Mouse (Mus musculus): ENCODE data around the gene Cdc42ep1. TPM values are rescaled to one million over a fixed set of nuclear protein-coding genes. Genes with fewer than 3 reads are reported as not detected.
"Not testable (repeated sequence)": the region's sequence is repeated elsewhere in the genome, so short reads cannot be mapped to it uniquely, and the experiment has no call there.

Gene Cdc42ep1
- polyA plus RNA-seq, 1 experiment from 2014 or later, result 17.6 TPM

- Histone ChIP-seq H3K27me3 (replicated peaks) (no peaks in the 10 kb centered on the region), H3K4me1 (peaks cover 17% of the 10 kb centered on the region), H3K9ac (0 out of 2 replicates have a peak overlapping the region, but pooled peaks have one; percentile 33), H3K36me3 (no peaks in the 10 kb centered on the region), H3K4me3 (no peak overlapping the region), H3K9me3 (no peaks in the 10 kb centered on the region), H3K27ac (no peak overlapping the region), H3K4me2 (replicated peaks) (no peak overlapping the region)
- 84% methylated on average over 8 of the region's 8 CpGs for WGBS
- no peak for ATAC-seq (ENCODE audit: low FRiP score, low read depth)
These were observed 32.6 kb downstream of the Cdc42ep1 start for GRCm38 (mm10) chr15:78874989-78875388.

GRCm38 (mm10) chr15:78875537-78875936 is 33.1 kb downstream of the Cdc42ep1 start:
- H3K4me3 ChIP-seq, result no peak overlapping the region
- WGBS, result 80% methylated on average over 5 of the region's 5 CpGs
- no peaks in the 10 kb centered on the region for H3K9me3 ChIP-seq

GRCm38 (mm10) chr15:78876258-78876696 is 33.9 kb downstream of the Cdc42ep1 start:
- Histone ChIP-seq H3K4me1 (peaks cover 17% of the 10 kb centered on the region), H3K9me3 (no peaks in the 10 kb centered on the region), H3K9ac (peak overlapping the region; percentile 84), H3K27ac (peak overlapping the region; percentile 97; the same call in 1 of the 2 replicates), H3K27me3 (replicated peaks) (no peaks in the 10 kb centered on the region), H3K4me3 (peak overlapping the region; percentile 74), H3K4me2 (replicated peaks) (peak overlapping the region; percentile 70), H3K36me3 (peaks cover 5% of the 10 kb centered on the region; the same call in 1 of the 2 replicates)
- WGBS, result 3% methylated on average over 17 of the region's 17 CpGs
- ATAC-seq (ENCODE audit: low FRiP score, low read depth), result peak; percentile 19; the same call in 1 of the 2 replicates

More at GRCm38 (mm10) chr15:78875537-78875936, 33.1 kb downstream of the Cdc42ep1 start:
- ATAC-seq (ENCODE audit: low FRiP score, low read depth), result no peak
- Histone ChIP-seq H3K9ac (0 out of 2 replicates have a peak overlapping the region, but pooled peaks have one; percentile 33), H3K27ac (0 out of 2 replicates have a peak overlapping the region, but pooled peaks have one; percentile 5), H3K27me3 (replicated peaks) (no peaks in the 10 kb centered on the region), H3K36me3 (no peaks in the 10 kb centered on the region), H3K4me1 (peaks cover 17% of the 10 kb centered on the region), H3K4me2 (replicated peaks) (peak overlapping the region; percentile 70)

GRCm38 (mm10) chr15:78876991-78877809 is 34.8 kb downstream of the Cdc42ep1 start, which contains the start of gene Gga1:
Gene Gga1, plus strand, starts transcription at chr15:78877190.
- Histone ChIP-seq H3K9ac (peak within 1 kb of the TSS; percentile 84), H3K9me3 (no peaks in the 10 kb centered on the region), H3K4me3 (peak within 1 kb of the TSS; percentile 74), H3K4me2 (replicated peaks) (peak within 1 kb of the TSS; percentile 70), H3K36me3 (peaks cover 14% of the 10 kb centered on the region), H3K27me3 (replicated peaks) (no peaks in the 10 kb centered on the region), H3K4me1 (peaks cover 17% of the 10 kb centered on the region), H3K27ac (peak within 1 kb of the TSS; percentile 97)
- under 1% methylated on average over 83 of the region's 95 CpGs for WGBS
- ATAC-seq (ENCODE audit: low FRiP score, low read depth), result peak; percentile 90

- Histone ChIP-seq H3K4me1 (peaks cover 17% of the 10 kb centered on the region), H3K9me3 (no peaks in the 10 kb centered on the region), H3K27ac (peak overlapping the region; percentile 97), H3K9ac (peak overlapping the region; percentile 84), H3K36me3 (peaks cover 20% of the 10 kb centered on the region), H3K27me3 (replicated peaks) (no peaks in the 10 kb centered on the region), H3K4me2 (replicated peaks) (peak overlapping the region; percentile 70), H3K4me3 (peak overlapping the region; percentile 74)
- no peak; the same call in 1 of the 2 replicates for ATAC-seq (ENCODE audit: low FRiP score, low read depth)
- WGBS, result 0% methylated on average over 17 of the region's 17 CpGs
These were observed 35.5 kb downstream of the Cdc42ep1 start for GRCm38 (mm10) chr15:78877810-78878390.

DNA sequence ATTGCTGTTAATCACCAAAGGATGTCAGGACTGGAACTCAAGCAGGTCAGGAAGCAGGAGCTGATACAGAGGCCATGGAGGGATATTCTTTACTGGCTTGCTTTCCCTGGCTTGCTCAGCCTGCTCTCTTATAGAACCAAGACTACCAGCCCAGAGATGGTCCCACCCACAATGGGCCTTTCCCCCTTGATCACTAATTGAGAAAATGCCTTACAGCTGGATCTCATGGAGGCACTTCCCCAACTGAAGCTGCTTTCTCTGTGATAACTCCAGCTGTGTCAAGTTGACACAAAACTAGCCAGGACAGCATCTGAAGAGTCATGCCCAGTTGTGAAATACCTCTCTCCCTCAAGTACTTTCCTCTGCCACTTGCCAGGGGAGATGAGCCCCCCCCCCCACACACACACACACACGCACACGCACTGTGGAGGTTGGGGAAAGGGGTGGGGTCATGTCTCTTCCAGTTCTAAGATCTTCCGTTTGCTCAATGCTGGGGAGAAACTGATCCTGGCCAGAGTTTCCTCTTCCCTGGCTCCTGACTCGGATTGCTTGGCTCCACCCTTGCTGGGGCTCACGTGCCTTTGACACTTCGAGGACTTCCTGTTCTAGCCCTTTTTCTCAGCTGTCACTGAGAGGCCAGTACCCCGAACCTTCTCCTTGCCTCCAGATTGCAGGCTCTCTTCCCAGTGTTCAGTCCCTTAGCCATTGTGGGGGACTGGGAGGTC is 36.5 kb downstream of the Cdc42ep1 start:
- Histone ChIP-seq H3K4me2 (replicated peaks) (peak overlapping the region; percentile 70; the same call in 1 of the 2 replicates), H3K4me1 (peaks cover 14% of the 10 kb centered on the region), H3K9ac (0 out of 2 replicates have a peak overlapping the region, but pooled peaks have one; percentile 33), H3K36me3 (peaks cover 31% of the 10 kb centered on the region)
- WGBS, result 69% methylated on average over 7 of the region's 7 CpGs
- not testable (repeated sequence) for H3K4me3 ChIP-seq; H3K9me3 ChIP-seq; ATAC-seq (ENCODE audit: low FRiP score, low read depth); H3K27me3 ChIP-seq (replicated peaks); H3K27ac ChIP-seq

DNA sequence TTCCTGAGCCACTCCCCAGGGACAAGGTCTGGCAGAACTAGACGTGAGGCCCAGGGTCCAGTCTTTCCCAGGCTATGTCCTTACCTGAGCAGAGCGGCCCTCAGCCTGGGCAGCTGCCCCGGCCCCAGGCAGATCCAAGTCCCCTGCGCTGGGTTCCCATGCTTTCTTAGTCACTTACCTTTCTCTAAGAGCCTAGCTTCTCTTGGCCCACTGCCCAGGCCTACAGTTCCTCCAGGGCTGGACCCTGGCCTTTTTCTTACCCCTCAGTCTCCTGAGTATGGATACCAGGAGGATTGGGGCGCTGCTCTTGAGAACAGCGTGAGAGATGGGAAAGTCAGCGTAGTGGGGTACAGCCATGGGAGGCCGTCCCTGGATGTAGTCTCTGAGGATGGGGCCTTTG is 38.0 kb downstream of the Cdc42ep1 start:
- Histone ChIP-seq H3K4me1 (peaks cover 13% of the 10 kb centered on the region), H3K27me3 (replicated peaks) (no peaks in the 10 kb centered on the region), H3K4me2 (replicated peaks) (no peak overlapping the region), H3K4me3 (no peak overlapping the region), H3K27ac (no peak overlapping the region), H3K9me3 (no peaks in the 10 kb centered on the region), H3K36me3 (peaks cover 43% of the 10 kb centered on the region), H3K9ac (no peak overlapping the region)
- ATAC-seq (ENCODE audit: low FRiP score, low read depth), result no peak
- WGBS, result 97% methylated on average over 8 of the region's 8 CpGs

- 89% methylated on average over 3 of the region's 3 CpGs for WGBS
- Histone ChIP-seq H3K4me1 (peaks cover 13% of the 10 kb centered on the region), H3K4me2 (replicated peaks) (no peak overlapping the region), H3K27ac (no peak overlapping the region), H3K36me3 (peaks cover 57% of the 10 kb centered on the region), H3K4me3 (no peak overlapping the region), H3K9ac (no peak overlapping the region), H3K27me3 (replicated peaks) (no peaks in the 10 kb centered on the region), H3K9me3 (no peaks in the 10 kb centered on the region)
- ATAC-seq (ENCODE audit: low FRiP score, low read depth), result no peak
These were observed 39.4 kb downstream of the Cdc42ep1 start for GRCm38 (mm10) chr15:78881828-78882227.

- WGBS, result 41% methylated on average over 13 of the region's 13 CpGs
- no peak overlapping the region for H3K27ac ChIP-seq
- no peak overlapping the region for H3K4me2 ChIP-seq (replicated peaks)
- peaks cover 89% of the 10 kb centered on the region for H3K36me3 ChIP-seq
- no peak overlapping the region for H3K9ac ChIP-seq
- H3K4me3 ChIP-seq, result no peak overlapping the region
- no peaks in the 10 kb centered on the region for H3K27me3 ChIP-seq (replicated peaks)
- ATAC-seq (ENCODE audit: low FRiP score, low read depth), result no peak
- H3K9me3 ChIP-seq, result no peaks in the 10 kb centered on the region
- peaks cover 13% of the 10 kb centered on the region for H3K4me1 ChIP-seq
These were observed 47.0 kb downstream of the Cdc42ep1 start for GRCm38 (mm10) chr15:78889401-78889853.

DNA sequence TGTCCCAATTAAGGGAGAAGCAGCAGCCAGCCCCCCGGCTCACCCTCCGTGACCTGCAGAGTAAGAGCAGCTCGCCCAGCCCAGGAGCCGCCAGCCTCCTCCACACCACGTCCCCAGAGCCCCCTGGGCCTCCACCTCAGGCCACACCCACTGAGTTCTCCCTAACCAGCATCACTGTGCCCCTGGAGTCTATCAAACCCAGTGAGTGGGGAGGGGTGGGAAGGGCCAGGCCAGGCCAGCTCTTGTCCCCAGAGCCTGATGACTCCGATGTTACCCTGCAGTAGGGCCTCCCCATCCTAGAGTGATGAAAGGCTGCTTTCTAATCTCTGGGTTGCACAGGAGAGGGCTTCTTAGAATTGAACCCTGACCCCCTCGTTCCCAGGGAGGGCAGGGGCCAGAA is 50.0 kb downstream of the Cdc42ep1 start:
- Histone ChIP-seq H3K4me2 (replicated peaks) (no peak overlapping the region), H3K27ac (no peak overlapping the region), H3K36me3 (peaks cover 63% of the 10 kb centered on the region), H3K9ac (no peak overlapping the region), H3K4me1 (peaks cover 21% of the 10 kb centered on the region), H3K9me3 (no peaks in the 10 kb centered on the region), H3K27me3 (replicated peaks) (no peaks in the 10 kb centered on the region), H3K4me3 (no peak overlapping the region)
- WGBS, result 76% methylated on average over 7 of the region's 7 CpGs
- no peak for ATAC-seq (ENCODE audit: low FRiP score, low read depth)

GRCm38 (mm10) chr15:78894726-78895125 is 52.3 kb downstream of the Cdc42ep1 start:
- peaks cover 42% of the 10 kb centered on the region for H3K36me3 ChIP-seq
- H3K27me3 ChIP-seq (replicated peaks), result peaks cover 5% of the 10 kb centered on the region
- peaks cover 24% of the 10 kb centered on the region for H3K4me1 ChIP-seq
- no peak overlapping the region for H3K27ac ChIP-seq
- no peak for ATAC-seq (ENCODE audit: low FRiP score, low read depth)
- WGBS, result 83% methylated on average over 13 of the region's 13 CpGs
- no peak overlapping the region for H3K4me3 ChIP-seq
- no peak overlapping the region for H3K4me2 ChIP-seq (replicated peaks)
- no peak overlapping the region for H3K9ac ChIP-seq
- no peaks in the 10 kb centered on the region for H3K9me3 ChIP-seq

Measured in neural tube, embryonic 12.5 days (tissue).